Mouse (Mus musculus) heart, adult 11 months (tissue): ENCODE results near the gene Lif.
A peak's percentile ranks its signal among the peaks of the same experiment; 100 is the strongest.

Experiments used
- DNase-seq: peaks from one replicate; pipeline ENCODE4 v3.0.0; 2022

Gene Lif

GRCm38 (mm10) chr11:4299191-4299590, 41.8 kb downstream of the Lif start:
- peak; percentile 94 for DNase-seq

GRCm38 (mm10) chr11:4299735-4300474, 42.5 kb downstream of the Lif start:
- DNase-seq = peak; percentile 98

GRCm38 (mm10) chr11:4300683-4301082, 43.3 kb downstream of the Lif start:
- DNase-seq = no peak

GRCm38 (mm10) chr11:4302363-4302913, 45.1 kb downstream of the Lif start:
- peak; percentile 97 for DNase-seq

- DNase-seq = peak; percentile 96
Observed at GRCm38 (mm10) chr11:4303033-4303432, 45.7 kb downstream of the Lif start.

- peak; percentile 85 for DNase-seq
Observed at GRCm38 (mm10) chr11:4304203-4304602, 46.8 kb downstream of the Lif start.

- DNase-seq = peak; percentile 52
Observed at GRCm38 (mm10) chr11:4305090-4305489, 47.7 kb downstream of the Lif start.

- peak; percentile 66 for DNase-seq
Observed at GRCm38 (mm10) chr11:4306086-4306485, 48.7 kb downstream of the Lif start.

GRCm38 (mm10) chr11:4308060-4308513, 50.7 kb downstream of the Lif start:
- no peak for DNase-seq

GRCm38 (mm10) chr11:4308514-4309450, 51.4 kb downstream of the Lif start:
- peak; percentile 97 for DNase-seq

- peak; percentile 90 for DNase-seq
Observed at GRCm38 (mm10) chr11:4309613-4310012, 52.3 kb downstream of the Lif start.

- DNase-seq = no peak
Observed at GRCm38 (mm10) chr11:4310324-4310723, 53.0 kb downstream of the Lif start.

- peak; percentile 66 for DNase-seq
Observed at GRCm38 (mm10) chr11:4312180-4312579, 54.8 kb downstream of the Lif start.

- peak; percentile 10 for DNase-seq
Observed at GRCm38 (mm10) chr11:4317287-4317686, 59.9 kb downstream of the Lif start.

- DNase-seq = peak; percentile 37
Observed at GRCm38 (mm10) chr11:4318011-4318410, 60.7 kb downstream of the Lif start.

- peak; percentile 81 for DNase-seq
Observed at GRCm38 (mm10) chr11:4319212-4319955, 62.0 kb downstream of the Lif start.

GRCm38 (mm10) chr11:4320876-4321275, 63.5 kb downstream of the Lif start:
- peak; percentile 69 for DNase-seq
